Mouse (Mus musculus) midbrain, postnatal 0 days (tissue): Measurements from ENCODE around the gene Hivep3. TPM values are rescaled to one million over a fixed set of nuclear protein-coding genes. Genes with fewer than 3 reads are reported as not detected.

Source experiments
- ATAC-seq: fragments of 200-750 bp; cut with Nextera tagmentation; 2 replicates; pipeline ENCODE4 v1.8.0; 2017; ENCODE audit warnings: moderate number of reproducible peaks, mild to moderate bottlenecking, moderate TSS enrichment, moderate library complexity; ENCODE audit not compliant: low FRiP score
- DNase-seq: peaks from one replicate; pipeline ENCODE4 v3.0.0-alpha.2; 2015; ENCODE audit warnings: low spot score
- H3K27ac ChIP-seq: fragments of 300-500 bp; sonication (generic); 2 replicates; pipeline ENCODE4 v1.5.1; 2014; ENCODE audit warnings: low read depth, mild to moderate bottlenecking, low read length, mixed read lengths
- H3K27me3 ChIP-seq: fragments of 300-500 bp; sonication (generic); 2 replicates; pipeline ENCODE4 v1.6.1; 2014; ENCODE audit warnings: low read length, control low read depth, mixed read lengths; ENCODE audit not compliant: insufficient read depth
- H3K36me3 ChIP-seq: fragments of 300-500 bp; sonication (generic); 2 replicates; pipeline ENCODE4 v1.6.1; 2014; ENCODE audit warnings: low read length, control low read depth, mixed read lengths; ENCODE audit not compliant: insufficient read depth
- H3K4me1 ChIP-seq: fragments of 300-500 bp; sonication (generic); 2 replicates; pipeline ENCODE4 v1.6.1; 2014; ENCODE audit warnings: mild to moderate bottlenecking, control low read depth, antibody characterized with exemption, low read length, mixed read lengths; ENCODE audit not compliant: insufficient read depth
- H3K4me2 ChIP-seq: fragments of 300-500 bp; sonication (generic); 2 replicates; pipeline ENCODE4 v1.6.1; 2014; ENCODE audit warnings: low read depth, mild to moderate bottlenecking, low read length, mixed read lengths; ENCODE audit not compliant: poor library complexity, severe bottlenecking
- H3K4me3 ChIP-seq: fragments of 300-500 bp; sonication (generic); 2 replicates; pipeline ENCODE4 v1.5.1; 2014; ENCODE audit warnings: low read depth, mild to moderate bottlenecking, low read length, moderate library complexity
- H3K9ac ChIP-seq: fragments of 300-500 bp; sonication (generic); replicated peaks from 2 replicates; pipeline ENCODE4 v1.6.1; 2014; ENCODE audit warnings: mild to moderate bottlenecking, low read length, moderate library complexity, mixed read lengths; ENCODE audit not compliant: poor library complexity, severe bottlenecking
- H3K9me3 ChIP-seq: fragments of 300-500 bp; sonication (generic); 2 replicates; pipeline ENCODE4 v1.6.1; 2016; ENCODE audit warnings: low read length, control low read depth
- CTCF ChIP-seq: IDR thresholded peaks from 2 replicates; pipeline ENCODE4 v1.5.1; 2016; ENCODE audit warnings: antibody characterized with exemption, mild to moderate bottlenecking
- WGBS: fragments of 180-500 bp; shearing (Covaris S2); extraction: QIAGEN DNeasy Blood & Tissue Kit; methylation state at CpG from one replicate; pipeline ENCODE4 v1.1.7; 2014; 5-methylcytosine and 5-hydroxymethylcytosine counted together
- polyA plus RNA-seq: library from polyadenylated mRNA; unstranded; fragments of >200 nt; fragmentation: Nextera tagmentation; extraction: Ambion mirVana; gene quantifications from 2 replicates; pipeline ENCODE4 v1.2.1, GENCODE M21; 2015
- total RNA-seq: library from RNA; depleted of rRNA; stranded (reverse); fragments of >200 nt; gene quantifications from 2 replicates; pipeline ENCODE4 v1.2.3, GENCODE M21; 2014

Gene Hivep3
- total and polyA plus RNA-seq, 2 experiments from 2014 or later: 16.5 to 18.3 TPM

DNA sequence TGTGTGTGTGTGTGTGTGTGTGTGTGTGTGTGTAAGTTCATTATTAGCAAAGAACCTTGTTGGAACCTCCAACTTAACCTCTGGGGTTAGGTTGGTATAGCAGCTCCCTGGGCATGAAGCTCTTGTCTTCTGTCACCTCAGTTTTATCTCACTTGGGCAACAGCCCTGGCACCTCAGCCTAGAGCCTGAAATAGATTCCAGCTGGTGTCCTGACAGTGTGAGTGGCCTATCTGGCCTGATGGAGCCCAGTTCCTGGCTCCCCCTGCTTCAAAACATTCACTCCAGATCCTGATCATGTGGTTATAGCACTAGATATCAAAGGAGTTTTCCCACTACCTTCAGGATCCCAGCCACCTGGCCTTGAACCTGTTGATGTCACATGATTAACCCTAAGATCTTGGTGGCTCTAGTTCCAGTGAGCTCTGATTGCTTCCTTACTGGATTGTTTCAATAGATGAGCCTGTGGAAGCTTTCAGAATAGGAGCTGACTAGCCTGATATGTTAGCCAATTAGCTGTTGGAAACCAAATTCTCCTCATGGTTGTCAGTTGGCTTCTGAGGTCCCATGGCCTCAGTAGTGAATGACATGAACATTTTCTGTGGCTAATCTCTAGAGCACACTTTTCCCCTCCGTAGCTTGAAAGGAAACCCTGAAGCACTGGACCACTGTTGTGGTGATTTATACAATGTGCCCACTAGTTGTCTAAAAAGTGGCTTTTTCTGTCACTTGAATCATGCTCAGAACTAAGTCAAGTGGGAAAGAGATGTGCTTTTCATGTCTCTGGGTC, 358.6 kb downstream of the Hivep3 start:
- ATAC-seq (no peak), DNase-seq (no peak)
- 81% methylated on average over 1 of the region's 1 CpGs for WGBS
- no peak for TF ChIP-seq CTCF
- Histone ChIP-seq H3K27ac (no peak overlapping the region), H3K9ac (no peak overlapping the region), H3K4me2 (no peak overlapping the region), H3K9me3 (no peaks in the 10 kb centered on the region), H3K4me3 (no peak overlapping the region), H3K27me3 (no peaks in the 10 kb centered on the region), H3K4me1 (no peaks in the 10 kb centered on the region), H3K36me3 (peaks cover 15% of the 10 kb centered on the region)

GRCm38 (mm10) chr4:120096935-120097334, 363.4 kb downstream of the Hivep3 start:
- no peak overlapping the region for H3K4me3 ChIP-seq

DNA sequence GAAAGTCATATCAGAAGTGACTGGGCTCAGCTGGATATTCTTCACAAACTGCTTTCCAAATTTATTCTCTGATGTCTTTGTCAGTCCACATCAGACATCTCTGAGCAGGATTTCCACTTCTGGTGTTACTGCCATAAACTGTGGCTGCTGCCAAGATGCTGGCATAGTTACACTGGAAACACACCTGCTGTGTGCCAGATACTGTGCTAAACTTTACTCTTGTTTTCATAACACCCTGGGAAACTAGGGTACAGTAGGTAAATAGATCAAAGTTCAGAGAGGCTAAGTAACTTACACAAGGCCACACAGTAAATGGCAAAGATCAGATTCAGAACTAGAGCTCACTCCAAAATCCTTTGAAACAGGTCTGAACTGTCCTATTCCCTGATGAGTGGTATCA, 367.6 kb downstream of the Hivep3 start:
- Histone ChIP-seq H3K36me3 (peaks cover 28% of the 10 kb centered on the region), H3K4me2 (no peak overlapping the region), H3K4me1 (no peaks in the 10 kb centered on the region), H3K4me3 (no peak overlapping the region), H3K27ac (no peak overlapping the region), H3K9ac (no peak overlapping the region), H3K27me3 (no peaks in the 10 kb centered on the region), H3K9me3 (peaks cover 17% of the 10 kb centered on the region)
- no peak for DNase-seq
- no peak for ATAC-seq
- TF ChIP-seq CTCF: no peak

More at GRCm38 (mm10) chr4:120096935-120097334, 363.4 kb downstream of the Hivep3 start:
- H3K27ac ChIP-seq: no peak overlapping the region
- H3K9me3 ChIP-seq: peaks cover 17% of the 10 kb centered on the region
- H3K4me2 ChIP-seq: no peak overlapping the region
- no peak for ATAC-seq
- no peaks in the 10 kb centered on the region for H3K4me1 ChIP-seq
- WGBS: 84% methylated on average over 19 of the region's 19 CpGs
- no peak for DNase-seq
- no peak for TF ChIP-seq CTCF
- no peaks in the 10 kb centered on the region for H3K27me3 ChIP-seq
- H3K9ac ChIP-seq: no peak overlapping the region
- peaks cover 34% of the 10 kb centered on the region for H3K36me3 ChIP-seq

GRCm38 (mm10) chr4:120104599-120104998, 371.0 kb downstream of the Hivep3 start:
- H3K27ac ChIP-seq: no peak overlapping the region
- H3K9me3 ChIP-seq: peaks cover 4% of the 10 kb centered on the region; the same call in 1 of the 2 replicates
- no peak overlapping the region for H3K9ac ChIP-seq
- peaks cover 6% of the 10 kb centered on the region; the same call in 1 of the 2 replicates for H3K36me3 ChIP-seq
- DNase-seq: peak; percentile 69
- 56% methylated on average over 5 of the region's 5 CpGs for WGBS
- no peaks in the 10 kb centered on the region for H3K27me3 ChIP-seq
- no peak overlapping the region for H3K4me2 ChIP-seq
- peak; percentile 79 for TF ChIP-seq CTCF
- no peak overlapping the region for H3K4me3 ChIP-seq
- H3K4me1 ChIP-seq: no peaks in the 10 kb centered on the region
- ATAC-seq: no peak

DNA sequence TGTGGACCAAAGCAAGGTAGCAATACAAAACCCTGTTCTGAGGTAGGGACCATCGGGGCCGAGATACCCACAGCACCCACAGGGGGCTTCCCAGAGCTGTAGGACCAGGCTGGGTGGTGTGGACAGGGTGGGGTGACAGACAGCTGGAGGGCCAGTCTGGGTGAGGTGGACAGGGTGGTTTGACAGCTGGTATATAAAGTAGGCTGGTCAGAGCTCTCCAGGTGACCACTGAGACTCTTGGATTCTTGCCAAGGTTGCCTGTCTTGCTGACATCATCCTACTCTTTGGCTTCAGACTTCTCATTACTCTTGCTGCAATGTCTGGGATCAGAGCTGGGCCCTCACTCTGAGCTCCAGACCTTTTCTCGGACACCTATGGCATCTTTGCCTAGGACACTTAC, 372.8 kb downstream of the Hivep3 start:
- Histone ChIP-seq H3K36me3 (peaks cover 6% of the 10 kb centered on the region; the same call in 1 of the 2 replicates), H3K27ac (no peak overlapping the region), H3K9ac (no peak overlapping the region), H3K9me3 (no peaks in the 10 kb centered on the region), H3K4me1 (no peaks in the 10 kb centered on the region), H3K27me3 (no peaks in the 10 kb centered on the region), H3K4me3 (no peak overlapping the region), H3K4me2 (no peak overlapping the region)
- 95% methylated on average over 3 of the region's 3 CpGs for WGBS
- no peak for DNase-seq
- TF ChIP-seq CTCF: no peak
- no peak for ATAC-seq

DNA sequence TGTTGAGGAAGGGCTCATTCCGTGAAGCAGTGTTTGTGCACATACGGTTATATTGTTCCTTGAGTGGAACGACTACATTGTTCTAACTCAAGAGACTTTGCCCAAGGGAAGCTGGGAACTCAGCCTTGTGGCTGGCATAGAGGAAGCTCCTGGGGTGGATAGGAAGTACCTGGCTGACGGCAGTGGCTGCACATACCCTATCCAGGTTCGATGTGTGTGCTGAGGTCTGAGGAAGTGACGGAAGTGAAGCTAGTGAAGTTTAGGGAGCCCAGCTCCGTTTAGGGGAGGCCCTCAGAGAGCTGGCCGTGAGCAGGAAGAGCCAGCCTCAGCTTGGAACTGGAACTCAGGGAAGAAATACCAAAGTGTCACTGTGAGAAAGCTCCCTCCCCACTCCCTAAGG, 374.2 kb downstream of the Hivep3 start:
- DNase-seq (no peak), ATAC-seq (no peak)
- no peak for TF ChIP-seq CTCF
- H3K4me1 ChIP-seq: no peaks in the 10 kb centered on the region
- H3K36me3 ChIP-seq: peaks cover 6% of the 10 kb centered on the region; the same call in 1 of the 2 replicates
- H3K4me3 ChIP-seq: no peak overlapping the region
- H3K27me3 ChIP-seq: no peaks in the 10 kb centered on the region
- no peak overlapping the region for H3K27ac ChIP-seq
- no peak overlapping the region for H3K9ac ChIP-seq
- H3K9me3 ChIP-seq: no peaks in the 10 kb centered on the region
- H3K4me2 ChIP-seq: no peak overlapping the region
- 82% methylated on average over 8 of the region's 8 CpGs for WGBS
